Mouse (Mus musculus) bone marrow macrophage, adult 2 months (primary cell): ENCODE data around the gene Fto.

Source experiments
- CTCF ChIP-seq: IDR thresholded peaks from 2 replicates; pipeline ENCODE4 v1.5.1; 2012; ENCODE audit warnings: low read depth, mild to moderate bottlenecking, low read length, moderate library complexity
- POLR2A ChIP-seq: IDR thresholded peaks from 2 replicates; pipeline ENCODE4 v1.6.1; 2012; ENCODE audit warnings: mild to moderate bottlenecking, low read depth, low read length, borderline replicate concordance

- no peak for TF ChIP-seq POLR2A
- TF ChIP-seq CTCF, result no peak
Measured at GRCm38 (mm10) chr8:91538892-91539291, 225.6 kb downstream of the Fto start.
